ENCODE assay signal across 42 mouse cellular contexts in genomic region chr13:105121617-105122016, GRCm38 (mm10). TPM values are rescaled to one million over a fixed set of nuclear protein-coding genes. Genes with fewer than 3 reads are reported as not detected.
"Had no signal": no experiment of that assay in that cellular context is flagged by ENCODE, and none has a peak within 500 bp of the region (broad histone marks: within the 10 kb centered on the region; RNA-seq: fewer than 3 reads in every experiment).

No protein-coding gene starts in this region.

- DNase-seq: gastrocnemius, adult 2 months; gastrocnemius, postnatal 10 days; gastrocnemius, postnatal 25 days; heart, adult 2 months; heart, postnatal 10 days; heart, postnatal 4 days; kidney, adult 11 months; kidney, adult 2 months; kidney, adult 9 months; kidney, postnatal 14 days; kidney, postnatal 36 days; layer of hippocampus, adult 9-11 months; layer of hippocampus, postnatal 36 days; left cerebral cortex, postnatal 4 days had no signal

- H3K9me3 ChIP-seq: heart, embryonic 10.5 days; heart, embryonic 12.5 days; hindbrain, embryonic 10.5 days; hindbrain, embryonic 12.5 days; kidney, embryonic 15.5 days; limb, embryonic 13.5 days; limb, embryonic 15.5 days; liver, embryonic 12.5 days had no signal

- H3K27ac ChIP-seq: gastrocnemius, adult 2 months; heart, adult 2 months; heart, embryonic 10.5 days; hindbrain, embryonic 10.5 days; hindbrain, embryonic 12.5 days; hindbrain, embryonic 14.5 days; kidney, embryonic 15.5 days; kidney, postnatal 0 days; limb, embryonic 13.5 days; limb, embryonic 15.5 days; liver, embryonic 12.5 days; liver, embryonic 14.5 days had no signal

- H3K9ac ChIP-seq: heart, embryonic 12.5 days; hindbrain, embryonic 12.5 days; hindbrain, embryonic 14.5 days; kidney, embryonic 15.5 days; limb, embryonic 13.5 days; limb, embryonic 15.5 days; liver, embryonic 12.5 days; liver, embryonic 14.5 days had no signal

- ATAC-seq: hindbrain, embryonic 16.5 days; inflammation-experienced regulatory T-cells, adult 6 months; liver, embryonic 12.5 days had no signal

- H3K27me3 ChIP-seq: heart, embryonic 12.5 days; hindbrain, embryonic 12.5 days; kidney, embryonic 15.5 days; limb, embryonic 13.5 days; limb, embryonic 15.5 days; liver, embryonic 12.5 days had no signal

- H3K4me3 ChIP-seq: gastrocnemius, adult 2 months; heart, adult 2 months; heart, embryonic 10.5 days; heart, embryonic 12.5 days; hindbrain, embryonic 10.5 days; hindbrain, embryonic 12.5 days; kidney, embryonic 15.5 days; limb, embryonic 13.5 days; limb, embryonic 15.5 days; liver, embryonic 12.5 days had no signal

- H3K4me1 ChIP-seq: heart, embryonic 10.5 days; heart, embryonic 12.5 days; hindbrain, embryonic 10.5 days; hindbrain, embryonic 12.5 days; kidney, embryonic 15.5 days; limb, embryonic 13.5 days; limb, embryonic 15.5 days; liver, embryonic 12.5 days had no signal

- H3K36me3 ChIP-seq: heart, embryonic 10.5 days; heart, embryonic 12.5 days; hindbrain, embryonic 10.5 days; hindbrain, embryonic 12.5 days; kidney, embryonic 15.5 days; limb, embryonic 13.5 days; limb, embryonic 15.5 days; liver, embryonic 12.5 days had no signal

- H3K4me2 ChIP-seq: heart, embryonic 12.5 days; hindbrain, embryonic 12.5 days; hindbrain, embryonic 14.5 days; kidney, embryonic 15.5 days; limb, embryonic 13.5 days; limb, embryonic 15.5 days; liver, embryonic 12.5 days had no signal

RNA-seq across cellular contexts. Expression of gene 4933425L06Rik, which starts 39.7 kb away (rescaled TPM):
- total RNA-seq: gastrocnemius, adult 2 months; gastrocnemius, postnatal 10 days; gastrocnemius, postnatal 25 days; gastrocnemius, postnatal 4 days; granulocyte monocyte progenitor cell, adult 5-6 weeks; heart, adult 2 months; heart, postnatal 10 days; heart, postnatal 25 days; heart, postnatal 4 days; layer of hippocampus, adult 18-20 months; layer of hippocampus, adult 8-10 months; layer of hippocampus, postnatal 14 days; layer of hippocampus, postnatal 36 days; left cerebral cortex, adult 18-20 months; left cerebral cortex, adult 8-10 months; left cerebral cortex, postnatal 10 days; left cerebral cortex, postnatal 25 days; left cerebral cortex, postnatal 4 days had no signal
- polyA plus RNA-seq: frontal cortex, adult 2 months; heart, adult 2 months; heart, embryonic 10.5 days; heart, embryonic 12.5 days; heart, embryonic 14.5 days; heart, embryonic 16.5 days; hindbrain, embryonic 10.5 days; hindbrain, embryonic 12.5 days; hindbrain, embryonic 14.5 days; inflammation-experienced regulatory T-cells, adult 6 months; kidney, adult 2 months; kidney, embryonic 15.5 days; kidney, postnatal 0 days; large intestine, adult 2 months; limb, embryonic 11.5 days; limb, embryonic 13.5 days; limb, embryonic 15.5 days; liver, embryonic 12.5 days; liver, embryonic 14.5 days had no signal
